ENCODE assay signal across 19 mouse cellular contexts in the genomic region with DNA sequence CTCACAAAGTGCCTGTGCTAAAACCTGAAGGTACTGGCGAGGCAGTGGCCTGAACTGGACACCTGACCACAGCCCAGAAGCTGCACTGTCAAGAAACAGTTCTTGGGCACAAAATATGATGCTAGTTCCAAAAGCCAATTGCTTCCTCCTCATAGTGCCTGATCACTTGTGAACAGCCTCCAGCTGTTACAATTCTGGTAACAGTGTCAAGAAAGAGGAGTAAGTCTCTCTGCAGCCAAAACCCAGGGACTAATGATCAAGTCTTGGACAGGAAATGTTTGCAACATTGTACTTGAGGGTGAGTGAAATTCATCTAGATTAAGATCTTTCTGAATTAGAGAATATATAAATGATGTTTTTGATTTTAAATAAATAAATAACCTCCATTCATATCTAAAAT.
"Had no signal": no experiment of that assay in that cellular context is flagged by ENCODE, and none has a peak within 500 bp of the region (broad histone marks: within the 10 kb centered on the region; RNA-seq: fewer than 3 reads in every experiment).

No protein-coding gene starts in this region.

- H3K9me3 ChIP-seq: limb, embryonic 15.5 days; liver, embryonic 12.5 days; midbrain, embryonic 10.5 days; midbrain, embryonic 12.5 days; neural tube, embryonic 13.5 days; neural tube, embryonic 15.5 days had no signal

- H3K4me3 ChIP-seq: limb, embryonic 15.5 days; liver, embryonic 12.5 days; midbrain, embryonic 10.5 days; midbrain, embryonic 12.5 days; myocyte; neural tube, embryonic 13.5 days; neural tube, embryonic 15.5 days had no signal

- H3K27ac ChIP-seq: limb, embryonic 15.5 days; liver, embryonic 12.5 days; liver, embryonic 14.5 days; midbrain, embryonic 10.5 days; midbrain, embryonic 12.5 days; neural tube, embryonic 13.5 days; neural tube, embryonic 15.5 days had no signal

- H3K9ac ChIP-seq: limb, embryonic 15.5 days; liver, embryonic 12.5 days; liver, embryonic 14.5 days; midbrain, embryonic 12.5 days; neural tube, embryonic 13.5 days; neural tube, embryonic 15.5 days had no signal

- H3K4me1 ChIP-seq: limb, embryonic 15.5 days; liver, embryonic 12.5 days; midbrain, embryonic 10.5 days; midbrain, embryonic 12.5 days had no signal

- H3K27me3 ChIP-seq: limb, embryonic 15.5 days; liver, embryonic 12.5 days; midbrain, embryonic 12.5 days; neural tube, embryonic 13.5 days; neural tube, embryonic 15.5 days had no signal

- H3K36me3 ChIP-seq: limb, embryonic 15.5 days; liver, embryonic 12.5 days; midbrain, embryonic 10.5 days; midbrain, embryonic 12.5 days; neural tube, embryonic 13.5 days; neural tube, embryonic 15.5 days had no signal

- DNase-seq: lung, adult 18-20 months; midbrain, embryonic 14.5 days; retina, postnatal 1 day; right cerebral cortex, adult 18-20 months; right cerebral cortex, postnatal 25 days; right cerebral cortex, postnatal 4 days; spleen, adult 18-20 months; thymus, adult 18-20 months; thymus, postnatal 14 days; thymus, postnatal 36 days had no signal

- ATAC-seq: liver, embryonic 12.5 days; midbrain, embryonic 16.5 days had no signal

- H3K4me2 ChIP-seq: limb, embryonic 15.5 days; liver, embryonic 12.5 days; midbrain, embryonic 12.5 days; neural tube, embryonic 13.5 days; neural tube, embryonic 15.5 days had no signal
